Mouse (Mus musculus) gastrocnemius, postnatal 10 days (tissue): ENCODE data around the gene Gm20388. TPM values are rescaled to one million over a fixed set of nuclear protein-coding genes. Genes with fewer than 3 reads are reported as not detected.
A peak's percentile ranks its signal among the peaks of the same experiment; 100 is the strongest.
"Not testable (repeated sequence)": the region's sequence is repeated elsewhere in the genome, so short reads cannot be mapped to it uniquely, and the experiment has no call there.

Source experiments
- DNase-seq: peaks from one replicate; pipeline ENCODE4 v3.0.0; 2021; ENCODE audit warnings: mixed read lengths
- total RNA-seq, 2 experiments: library from RNA; stranded (reverse); gene quantifications; 2 replicates each; pipeline ENCODE4 v1.2.3; 2021

Gm20388 gene
- total RNA-seq, 2 experiments from 2014 or later: 2.9 to 6.0 TPM

DNA sequence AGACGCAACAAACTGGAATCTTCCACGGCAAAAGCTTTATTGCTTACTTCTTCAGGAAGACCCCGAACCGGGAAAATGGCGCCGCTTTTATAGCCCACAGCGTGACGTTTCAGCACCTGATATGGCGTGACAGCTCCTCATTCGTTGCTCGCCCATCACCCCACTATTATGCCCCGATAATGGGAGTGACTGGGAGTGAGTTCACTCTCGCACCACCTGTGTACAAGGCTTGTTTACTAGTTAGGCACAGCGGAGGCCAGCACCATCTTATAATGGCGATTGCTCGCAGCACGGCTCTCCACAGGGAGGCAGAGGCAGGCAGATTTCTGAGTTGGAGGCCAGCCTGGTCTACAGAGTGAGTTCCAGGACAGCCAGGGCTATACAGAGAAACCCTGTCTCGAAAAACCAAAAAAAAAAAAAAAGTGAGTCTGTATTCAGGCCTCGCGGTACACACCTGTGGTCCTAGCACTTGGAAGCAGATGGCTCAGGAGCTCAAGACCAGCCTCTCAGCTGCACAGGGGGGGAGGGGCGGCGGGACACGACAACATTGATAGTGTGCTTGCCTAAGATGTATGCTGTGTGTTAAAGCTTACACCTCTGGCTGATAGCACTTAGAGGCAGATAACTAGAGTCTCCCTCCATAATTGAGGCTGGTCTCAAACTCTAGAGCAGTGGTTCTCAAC lies 3134.2 kb downstream of the Gm20388 start:
- not testable (repeated sequence) for DNase-seq

DNA sequence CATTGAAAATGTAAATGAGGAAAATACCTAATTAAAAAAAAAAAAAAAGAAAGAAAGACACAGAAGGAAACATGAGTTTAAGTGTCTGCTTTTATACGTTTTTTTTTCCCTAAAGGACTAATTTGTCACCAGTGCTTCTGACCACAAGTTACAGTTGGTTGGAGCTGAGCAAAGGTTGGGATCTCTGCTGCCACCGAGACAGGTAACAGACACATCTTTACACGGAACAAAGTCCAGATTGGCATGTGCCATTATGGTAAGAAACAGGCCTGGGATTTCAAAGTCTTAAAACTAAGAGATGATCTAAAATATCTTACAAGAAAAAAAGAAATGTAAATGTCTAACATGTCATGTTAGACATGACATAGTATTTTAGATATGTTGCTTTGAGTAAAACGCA lies 3136.1 kb downstream of the Gm20388 start:
- DNase-seq: no peak

DNA sequence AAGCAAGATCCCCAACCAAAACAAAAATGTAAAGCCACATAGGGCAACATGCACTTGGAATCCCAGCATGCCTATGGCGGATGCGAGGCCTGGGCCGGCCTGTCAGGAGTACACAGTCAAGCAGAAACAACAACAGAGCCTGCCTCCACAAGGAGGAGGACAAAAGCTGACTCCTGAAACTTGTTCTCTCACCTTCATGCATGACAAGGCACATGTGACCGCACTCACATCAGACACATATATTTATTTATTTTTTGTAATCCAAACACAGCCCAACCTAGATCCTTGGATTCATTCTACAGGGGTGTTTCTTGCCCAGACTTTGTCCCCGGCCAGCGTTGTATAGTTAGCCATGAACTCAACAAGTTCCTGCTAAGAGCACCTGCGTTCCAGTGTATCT lies 3137.2 kb downstream of the Gm20388 start:
- DNase-seq: no peak

DNA sequence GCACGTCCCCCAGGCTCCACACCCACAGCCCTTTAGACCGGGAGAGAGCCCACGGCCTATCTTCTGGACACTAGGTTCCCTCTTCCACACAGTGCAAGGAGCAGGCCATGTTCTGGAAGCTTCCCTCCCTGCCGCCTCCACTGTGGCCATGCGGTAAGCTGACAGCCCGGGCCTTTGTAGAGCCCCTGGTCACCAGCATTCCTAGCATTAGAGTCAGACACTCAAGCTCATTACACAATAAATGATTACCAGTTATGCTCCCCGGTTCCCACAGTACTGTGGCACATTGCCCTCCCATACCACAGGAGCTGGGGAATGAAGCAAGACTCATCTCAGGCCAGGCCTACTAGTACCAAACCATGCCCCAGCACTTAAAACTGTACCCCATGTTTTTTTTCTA lies 3137.8 kb downstream of the Gm20388 start:
- no peak for DNase-seq

DNA sequence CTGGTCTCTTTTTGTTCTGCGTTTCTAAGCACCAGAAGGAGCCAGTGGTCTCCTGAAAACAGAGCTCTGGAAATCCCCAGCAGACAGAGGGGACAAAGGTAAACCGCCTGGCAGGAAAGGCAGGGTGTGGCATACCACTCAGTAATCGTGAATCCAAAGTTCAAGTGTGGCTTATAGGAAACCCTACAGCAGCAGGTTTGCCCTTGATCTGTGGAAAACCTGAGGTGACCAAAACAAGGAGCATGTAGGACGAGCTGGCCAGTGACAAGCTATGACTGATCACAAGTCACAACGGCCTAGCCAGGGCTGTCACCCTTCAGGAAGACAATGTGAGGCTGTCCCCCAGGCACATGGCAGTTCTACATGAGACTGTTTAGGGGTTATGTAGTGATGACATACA lies 3140.8 kb downstream of the Gm20388 start:
- no peak for DNase-seq

DNA sequence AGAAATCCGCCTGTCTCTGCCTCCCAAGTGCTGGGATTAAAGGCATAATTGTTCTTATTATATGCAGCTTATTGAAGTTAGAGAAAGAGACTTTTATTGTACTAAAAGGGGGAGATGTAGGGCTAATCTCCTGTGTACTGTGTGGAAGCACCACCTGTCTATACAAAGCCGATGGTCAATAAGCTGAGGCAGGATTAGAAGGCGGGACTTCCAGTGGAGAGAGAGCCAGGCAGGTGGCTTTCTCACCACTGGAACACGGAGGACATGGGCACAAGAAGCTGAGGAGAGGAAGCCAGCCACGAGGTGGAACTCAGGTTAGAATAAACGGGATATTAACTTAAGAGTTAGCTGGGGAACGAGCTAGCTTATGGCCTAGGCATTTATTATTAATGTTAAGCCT lies 3152.1 kb downstream of the Gm20388 start, which contains the start of gene Spg7:
TSS of gene Spg7 (plus strand) at position 222 of the 400 bp plus-strand sequence.
- no peak for DNase-seq

DNA sequence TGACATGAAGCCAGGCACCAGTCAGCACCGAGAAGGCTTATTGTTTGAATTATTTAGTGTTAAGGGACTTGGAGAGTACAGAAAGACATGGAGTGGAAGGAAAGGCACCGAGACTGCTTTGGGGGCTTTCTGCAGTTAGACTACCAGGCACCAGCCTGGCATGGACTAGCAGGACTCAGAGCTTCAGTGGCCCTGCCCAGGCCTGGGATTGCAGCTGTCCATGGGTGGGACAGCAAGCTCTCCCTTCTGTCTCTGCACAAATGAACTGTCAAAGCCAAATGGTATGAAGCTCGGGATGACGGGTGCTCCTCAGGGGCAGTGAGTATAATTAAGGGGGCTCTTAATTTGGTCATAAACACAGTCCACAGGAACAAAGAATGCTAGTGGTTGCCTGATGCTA lies 3153.4 kb downstream of the Gm20388 start:
- no peak for DNase-seq

DNA sequence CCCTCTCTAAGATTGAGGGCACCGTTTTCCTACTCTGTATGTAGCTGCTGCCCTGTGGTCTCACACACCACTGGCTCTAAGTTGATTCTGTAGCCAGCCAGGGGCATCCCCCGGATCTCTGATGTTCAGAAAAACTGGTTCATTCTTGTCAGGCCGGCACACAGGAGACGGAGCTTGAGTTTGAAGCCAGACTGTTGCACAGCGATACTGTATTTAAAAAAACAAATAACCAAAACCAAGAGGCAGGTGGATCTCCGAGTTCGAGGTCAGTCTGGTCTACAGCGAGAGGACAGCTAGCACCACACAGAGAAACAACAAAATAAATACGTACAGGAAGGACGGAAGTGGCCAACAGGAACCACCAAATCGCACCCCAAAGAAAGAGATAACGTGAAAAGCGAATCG lies 3154.2 kb downstream of the Gm20388 start:
- no peak for DNase-seq

DNA sequence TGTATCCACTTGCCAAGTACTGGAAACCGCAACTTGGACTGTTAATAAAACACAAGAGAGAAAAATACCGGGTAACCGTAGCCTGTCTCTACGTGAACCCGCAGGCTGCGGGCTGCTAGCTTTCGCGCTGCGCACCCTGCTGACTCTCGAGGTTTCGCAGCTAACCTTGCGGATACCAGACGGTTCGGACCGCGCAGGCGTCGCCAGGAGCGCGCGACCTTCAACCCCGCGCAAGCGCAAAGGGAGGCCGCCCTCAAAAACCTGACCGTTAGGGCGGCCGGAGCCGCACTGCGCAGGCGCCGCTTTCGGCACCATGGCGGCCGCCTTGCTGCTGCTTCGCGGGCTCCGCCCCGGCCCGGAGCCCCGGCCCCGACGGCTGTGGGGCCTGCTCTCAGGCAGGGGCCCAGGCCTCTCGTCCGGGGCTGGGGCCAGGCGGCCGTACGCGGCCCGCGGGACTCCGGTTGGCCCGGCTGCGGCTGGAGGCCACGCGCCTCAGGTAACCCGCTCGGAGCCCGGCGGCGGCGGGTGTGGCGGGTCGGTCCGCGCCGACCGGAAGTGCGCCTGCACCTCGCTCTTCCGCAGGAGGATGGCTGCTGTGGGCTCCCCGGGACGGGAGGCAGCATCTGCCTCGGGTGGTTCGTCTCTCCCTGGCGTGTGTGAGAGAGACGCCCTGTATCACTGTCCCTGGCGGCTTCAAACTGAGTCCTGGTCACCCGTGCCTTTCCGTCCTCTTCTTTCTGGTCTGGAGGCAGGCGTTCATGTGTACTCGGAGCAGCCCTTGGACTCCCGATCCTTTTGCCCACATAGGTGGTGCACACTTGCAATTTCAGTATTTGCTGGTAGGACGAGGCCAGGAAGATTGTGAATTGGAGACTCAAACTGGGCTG lies 3154.8 kb downstream of the Gm20388 start:
- DNase-seq: peak; percentile 96

DNA sequence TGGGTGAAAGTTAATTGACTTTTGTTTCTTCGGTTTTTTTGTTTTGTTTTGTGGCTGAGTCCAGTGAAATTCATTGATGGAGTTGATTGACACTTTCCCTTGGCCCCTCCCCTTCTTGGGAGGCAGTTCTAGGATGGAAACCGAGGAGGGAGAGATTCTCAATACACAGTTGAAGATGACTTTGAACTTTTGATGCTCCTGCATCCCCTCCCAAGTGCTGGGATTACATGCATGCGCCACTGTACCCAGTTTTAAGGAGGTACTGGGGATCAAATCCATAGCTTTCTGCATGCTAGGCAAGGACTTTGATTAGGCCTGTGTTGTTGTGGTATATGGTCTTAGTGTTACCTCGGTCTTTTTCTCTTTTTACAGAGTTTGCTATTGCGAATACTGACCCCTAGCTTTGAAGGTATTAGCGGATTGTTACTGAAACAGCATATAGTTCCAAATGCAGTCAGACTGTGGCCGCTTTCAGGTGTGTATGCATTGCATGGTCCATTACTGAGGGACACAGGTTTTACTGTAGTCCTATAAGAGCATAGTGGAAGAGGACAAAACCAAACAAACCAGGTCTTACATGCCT lies 3155.6 kb downstream of the Gm20388 start:
- DNase-seq: no peak

DNA sequence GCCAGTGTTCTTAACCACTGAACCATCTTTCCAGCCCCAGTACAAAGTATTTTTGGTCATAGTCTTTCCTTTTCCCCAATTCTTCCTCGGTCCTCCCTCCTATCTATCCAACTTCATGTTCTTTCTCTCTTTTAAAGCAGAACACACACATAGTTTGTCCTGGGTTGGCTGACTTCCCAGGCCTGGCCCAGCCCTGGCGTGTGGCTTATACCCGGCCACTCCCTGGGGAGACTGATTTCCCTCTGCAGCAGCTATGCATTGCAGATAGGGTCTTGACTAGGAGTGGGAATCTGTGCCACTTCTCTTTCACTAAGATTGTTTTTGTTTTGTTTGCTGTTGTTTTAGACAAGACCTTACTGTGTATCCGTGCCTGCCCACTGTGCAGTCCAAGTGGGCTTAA lies 3160.5 kb downstream of the Gm20388 start:
- no peak for DNase-seq

DNA sequence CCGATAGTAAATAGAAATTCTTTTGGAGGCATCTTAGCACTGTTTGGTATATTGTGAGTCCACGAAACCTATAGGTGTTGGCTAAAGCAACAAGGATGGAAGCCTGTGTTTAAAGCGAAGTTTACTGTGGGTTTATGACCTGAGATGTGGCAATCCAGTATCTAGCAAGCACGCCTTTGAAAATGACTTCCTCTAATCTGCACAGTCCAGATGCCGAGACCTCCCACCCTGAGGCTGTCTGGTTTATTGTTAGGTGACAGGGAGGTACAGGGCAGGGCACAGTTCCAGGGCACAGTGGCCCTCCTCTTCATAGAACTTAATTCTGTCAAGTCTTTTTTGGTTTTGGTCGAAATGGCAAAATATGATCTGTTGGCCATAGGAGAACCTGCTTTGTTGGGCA lies 3166.6 kb downstream of the Gm20388 start:
- DNase-seq: no peak

DNA sequence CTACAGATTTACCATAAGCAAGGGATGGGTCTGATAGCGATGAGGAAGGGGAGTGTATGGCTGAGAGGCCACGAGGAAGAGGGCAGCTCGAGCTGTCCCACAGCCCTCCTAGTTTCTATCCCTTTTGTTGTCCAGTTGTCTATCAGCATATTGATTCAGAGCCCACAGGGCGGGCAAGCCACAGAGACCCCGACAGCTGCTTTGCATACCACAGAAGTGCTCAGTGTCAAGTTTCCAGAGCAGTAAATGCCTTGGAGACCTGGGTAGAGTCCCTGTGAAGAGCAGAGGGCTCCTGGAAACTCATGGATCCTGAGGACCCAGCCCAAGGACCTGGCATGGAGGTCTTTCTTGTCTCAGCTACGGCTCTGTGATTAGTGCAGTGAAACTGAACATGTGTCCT lies 3172.4 kb downstream of the Gm20388 start:
- no peak for DNase-seq

DNA sequence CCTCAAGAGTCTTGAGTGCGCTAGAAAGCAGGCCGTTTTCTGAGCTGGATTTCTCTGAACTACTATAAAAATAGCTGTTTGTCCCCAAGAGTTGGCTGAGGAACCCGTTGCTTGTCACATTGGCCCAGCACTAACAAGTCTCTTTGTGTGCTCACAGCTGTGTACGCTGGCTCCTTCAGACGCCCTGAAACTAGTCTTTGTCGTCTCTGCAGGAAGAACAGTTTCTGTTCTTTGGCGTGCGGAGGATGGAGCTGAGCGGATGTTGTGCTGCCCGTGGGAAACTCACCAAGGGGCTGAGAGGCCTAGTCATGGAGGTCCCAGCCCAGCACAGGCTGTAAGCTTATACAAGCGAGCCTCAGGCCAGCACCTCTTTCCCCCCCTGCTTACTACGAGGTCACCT lies 3173.0 kb downstream of the Gm20388 start:
- no peak for DNase-seq

DNA sequence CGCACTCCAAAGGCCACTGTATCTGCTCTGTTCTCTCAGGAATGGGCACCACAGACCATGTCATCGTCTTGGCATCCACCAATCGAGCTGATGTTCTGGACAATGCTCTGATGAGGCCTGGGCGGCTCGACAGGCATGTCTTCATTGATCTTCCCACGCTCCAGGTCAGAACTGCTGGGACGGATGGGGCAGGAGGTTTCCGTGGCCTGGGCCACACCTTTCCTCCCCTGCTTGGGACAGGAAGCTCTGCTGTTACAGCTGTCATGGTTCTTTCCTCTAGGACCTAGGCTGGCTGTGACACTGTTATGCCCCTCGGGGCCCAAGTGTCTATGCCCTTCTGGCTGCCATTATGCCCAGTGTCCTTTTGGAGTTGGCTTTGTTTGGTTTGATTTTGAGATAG lies 3176.6 kb downstream of the Gm20388 start:
- no peak for DNase-seq

DNA sequence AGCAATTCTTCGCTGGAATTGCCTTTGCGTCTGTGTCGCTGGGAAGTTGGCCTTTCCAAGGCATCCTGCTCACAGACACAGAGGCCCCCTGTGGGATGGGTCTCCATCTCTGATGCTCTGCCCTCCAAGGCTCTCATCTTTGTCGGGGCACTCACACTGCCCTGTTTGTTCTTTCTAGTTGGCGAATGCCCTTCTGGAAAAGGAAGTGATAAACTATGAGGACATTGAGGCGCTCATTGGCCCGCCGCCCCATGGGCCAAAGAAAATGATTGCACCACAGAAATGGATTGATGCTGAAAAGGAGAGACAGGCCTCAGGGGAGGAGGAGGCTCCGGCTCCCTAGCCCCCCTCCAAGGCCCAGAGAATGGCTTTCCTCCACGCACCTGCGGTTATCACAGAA lies 3186.6 kb downstream of the Gm20388 start:
- no peak for DNase-seq

DNA sequence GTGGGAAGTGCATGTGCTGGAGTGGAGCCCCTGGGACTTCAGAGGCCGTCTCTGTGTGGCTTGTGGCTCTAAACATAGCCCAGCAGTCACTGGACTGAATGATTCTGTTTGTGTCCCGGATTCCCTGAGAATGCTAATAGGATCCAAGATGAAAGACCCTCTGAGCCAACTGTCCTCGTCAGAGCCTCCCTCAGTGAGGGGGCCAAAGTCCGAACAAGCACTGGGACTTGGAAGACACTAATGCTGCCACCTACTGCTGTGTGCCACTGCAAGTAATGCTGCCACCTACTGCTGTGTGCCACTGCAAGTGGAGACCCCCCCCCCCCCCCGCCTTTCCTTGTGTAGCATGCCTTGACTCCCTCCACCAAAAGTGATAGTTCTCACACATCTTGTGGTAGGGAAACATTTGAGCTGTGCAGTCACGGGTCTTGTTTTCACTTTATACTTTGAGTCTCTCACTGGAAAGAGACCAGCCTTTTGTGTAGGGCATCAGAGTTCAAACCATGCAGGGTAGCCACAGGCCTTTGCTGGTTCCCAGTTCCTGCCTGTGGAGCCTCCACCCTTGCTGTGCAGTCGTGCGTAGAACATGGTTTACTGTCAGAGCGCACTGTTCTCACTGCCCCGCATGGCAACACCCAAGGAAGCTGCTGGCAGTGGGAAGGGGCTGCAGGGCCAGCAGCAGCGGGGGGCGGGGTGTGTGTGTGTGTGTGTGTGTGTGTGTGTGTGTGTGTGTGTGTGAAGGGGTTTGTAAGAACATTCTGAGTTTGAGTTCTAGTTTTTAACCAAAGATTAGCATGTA lies 3187.3 kb downstream of the Gm20388 start:
- DNase-seq: no peak

DNA sequence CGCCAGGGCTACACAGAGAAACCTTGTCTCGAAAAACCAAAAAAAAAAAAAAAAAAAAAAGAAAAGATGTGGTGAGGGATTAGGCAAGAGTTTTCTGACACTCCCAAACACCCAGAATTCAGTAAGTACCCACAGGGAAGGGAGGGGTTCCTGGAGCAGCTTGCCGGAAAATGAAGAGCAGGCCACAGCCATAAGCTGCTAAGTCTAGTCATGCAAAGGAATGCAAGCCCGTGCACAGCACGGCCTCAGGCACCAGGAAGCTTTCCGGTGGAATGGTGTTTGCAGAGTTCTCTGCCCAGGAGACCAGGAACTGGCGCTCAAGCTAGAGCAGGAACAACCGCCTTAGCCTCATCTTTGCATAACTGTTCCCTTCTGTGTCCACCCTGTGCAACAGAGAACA lies 3189.6 kb downstream of the Gm20388 start:
- no peak for DNase-seq

DNA sequence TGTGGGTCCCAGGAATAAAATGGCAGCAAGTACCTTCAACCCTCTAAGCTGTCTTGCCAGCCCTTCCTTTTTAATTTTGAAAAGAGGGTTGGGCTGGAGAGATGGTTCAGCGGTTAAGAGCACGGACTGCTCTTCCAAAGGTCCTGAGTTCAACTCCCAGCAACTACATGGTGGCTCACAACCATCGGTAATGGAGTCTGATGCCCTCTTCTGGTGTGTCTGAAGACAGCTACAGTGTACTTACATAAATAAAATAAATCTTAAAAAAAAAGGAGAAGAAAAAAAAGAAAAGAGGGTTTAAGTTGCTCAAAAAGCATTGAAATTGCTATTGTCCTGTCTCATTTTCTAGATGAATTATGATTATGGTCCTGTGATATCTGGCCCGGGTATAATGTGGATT lies 3190.6 kb downstream of the Gm20388 start:
- no peak for DNase-seq

DNA sequence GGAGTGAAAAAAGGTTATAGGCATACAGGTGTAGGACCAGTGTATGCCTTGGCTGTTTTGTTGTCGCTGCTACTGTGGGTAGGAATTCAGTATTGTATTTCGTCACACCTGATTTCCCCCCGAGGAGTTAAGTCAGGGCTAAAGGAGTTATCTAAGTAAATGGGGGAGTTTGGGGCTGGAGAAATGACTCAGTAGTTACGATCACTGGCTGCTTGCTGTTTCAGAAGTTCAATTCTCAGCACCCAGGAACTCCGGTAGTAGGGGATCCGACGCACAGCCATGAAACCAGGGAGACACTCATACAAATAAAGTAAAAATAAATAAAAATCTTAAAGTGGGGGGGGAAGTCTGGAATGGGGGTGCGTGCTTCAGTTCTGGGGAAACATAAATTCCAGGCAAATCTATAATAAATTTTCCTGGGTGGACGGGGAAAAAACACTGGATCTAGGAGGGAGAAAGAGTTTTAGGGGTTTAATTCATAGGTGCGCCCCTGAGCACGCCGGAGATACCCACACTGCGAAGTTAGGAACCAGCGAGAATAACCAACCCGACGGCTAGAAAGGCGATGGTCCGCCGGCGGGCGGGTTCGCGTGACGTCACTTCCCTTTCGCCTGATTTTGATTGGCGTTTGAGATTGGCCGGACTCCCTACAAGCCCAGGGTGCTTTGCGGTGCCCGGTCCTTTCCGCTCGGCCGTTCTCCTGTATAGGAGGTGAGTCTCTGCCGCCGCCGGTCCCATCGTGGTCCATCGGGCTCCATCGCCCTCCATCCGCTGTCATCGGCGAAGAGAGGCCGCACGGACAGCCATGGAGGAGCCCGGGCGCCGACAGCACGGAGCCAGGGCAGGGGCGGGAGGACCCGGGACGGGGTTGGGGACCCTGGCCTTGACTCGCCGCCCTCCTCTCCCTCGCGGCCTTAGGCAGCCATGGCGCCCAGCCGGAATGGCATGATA lies 3191.4 kb downstream of the Gm20388 start, which contains the start of gene Rpl13:
TSS of gene Rpl13 (plus strand) at position 616 of the 951 bp plus-strand sequence.
- peak; percentile 97 for DNase-seq

DNA sequence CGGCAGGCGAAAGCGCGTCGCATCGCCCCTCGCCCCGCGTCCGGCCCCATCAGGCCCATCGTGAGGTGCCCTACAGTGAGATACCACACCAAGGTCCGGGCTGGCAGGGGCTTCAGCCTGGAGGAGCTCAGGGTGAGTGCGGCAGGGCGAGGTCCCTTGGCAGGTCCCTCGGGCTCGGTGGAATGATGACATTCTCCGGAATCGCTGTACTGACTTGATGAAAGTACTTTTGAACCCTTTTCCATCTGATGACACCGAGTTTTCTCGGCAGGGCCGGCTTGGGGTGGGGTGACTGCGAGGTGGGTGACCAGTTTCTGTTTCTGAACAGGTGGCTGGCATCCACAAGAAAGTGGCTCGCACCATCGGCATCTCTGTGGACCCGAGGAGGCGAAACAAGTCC lies 3192.2 kb downstream of the Gm20388 start:
- not testable (repeated sequence) for DNase-seq
